ENCODE assay signal across 8 mouse cellular contexts in genomic region chr6:51036553-51036952, GRCm38 (mm10).
DNase-seq lines count a peak whose midpoint lies in the region; TF ChIP-seq lines count a peak whose summit lies in the region.

No protein-coding gene starts in this region.

- TF ChIP-seq CTCF in brain, embryonic 14.5 days (IDR thresholded peaks at IDR 0.05; ENCODE audit: borderline replicate concordance, extremely low read depth, insufficient read depth, insufficient read length), result no peak

- intact Hi-C loops in gastrocnemius, postnatal 36 days (cut with DNase I), result loop anchor here (10.0 kb wide), 1 partner anchor 128 kb away; no protein-coding TSS in a partner anchor
- intact Hi-C loops in heart, postnatal 14 days (cut with DNase I), result loop anchor here (5.0 kb wide), 2 partner anchors 71 to 126 kb away; no protein-coding TSS in a partner anchor

- TF ChIP-seq POLR2A in brain, embryonic 14.5 days (IDR thresholded peaks at IDR 0.05; ENCODE audit: borderline replicate concordance, extremely low read depth, insufficient read depth, insufficient read length, poor library complexity, severe bottlenecking), result no peak

- peak; percentile 49 for DNase-seq in gastrocnemius, adult 18-20 months (ENCODE audit: low spot score)
- DNase-seq in gastrocnemius, postnatal 36 days, result no peak
- DNase-seq in brain, embryonic 14.5 days (ENCODE audit: low read depth), result peak; percentile 40
- DNase-seq in heart, postnatal 14 days, result peak; percentile 36 to 48
- peak; percentile 42 to 49 for DNase-seq in kidney, postnatal 25 days
- no peak for DNase-seq in thymus, postnatal 25 days
- DNase-seq in urinary bladder, adult 18-20 months (ENCODE audit: low spot score in 2 of 2), result no peak
- no peak for DNase-seq in spleen, postnatal 36 days (ENCODE audit: low spot score in 2 of 2)

Comparison
In these comparisons a context has a peak if more than half of its experiments do, and no peak if none do; other contexts are left out.
1. DNase-seq: peak in gastrocnemius, adult 18-20 months (single experiment), brain, embryonic 14.5 days (single experiment), heart, postnatal 14 days (2 of 2) and kidney, postnatal 25 days (2 of 2); none in gastrocnemius, postnatal 36 days (0 of 2), thymus, postnatal 25 days (single experiment), urinary bladder, adult 18-20 months (0 of 2) and spleen, postnatal 36 days (0 of 2).